21 mouse cellular contexts compared by ENCODE assay signal in the genomic region with DNA sequence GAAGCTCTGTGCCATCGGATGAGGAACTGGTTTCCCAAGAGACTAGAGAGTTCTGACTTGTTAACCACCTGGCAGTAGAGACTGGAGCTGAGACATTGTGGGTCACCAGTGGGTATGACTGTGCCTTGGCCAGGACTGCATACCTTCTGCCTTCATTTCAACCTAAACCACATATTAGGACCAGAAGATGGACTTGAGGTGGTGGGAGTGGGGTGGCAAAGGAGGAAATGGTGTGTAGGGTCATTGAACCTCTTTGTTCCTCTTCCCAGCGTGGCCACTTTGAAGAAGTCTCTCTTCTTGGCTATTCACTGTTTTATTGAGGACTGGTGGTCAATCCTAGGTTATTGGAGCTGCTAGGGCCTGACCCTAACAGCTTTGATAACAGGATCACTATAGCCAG. TPM values are rescaled to one million over a fixed set of nuclear protein-coding genes. Genes with fewer than 3 reads are reported as not detected.
DNase-seq lines count a peak whose midpoint lies in the region; ATAC-seq and TF ChIP-seq lines count a peak whose summit lies in the region.
"Had no signal": no experiment of that assay in that cellular context is flagged by ENCODE, and none has a peak within 500 bp of the region (broad histone marks: within the 10 kb centered on the region; RNA-seq: fewer than 3 reads in every experiment).

No protein-coding gene starts in this region.

- no peak for TF ChIP-seq CTCF in olfactory bulb, adult 2 months (IDR thresholded peaks at IDR 0.05; ENCODE audit: insufficient read depth, low read depth, low read length)

- no peak for TF ChIP-seq POLR2A in olfactory bulb, adult 2 months (IDR thresholded peaks at IDR 0.05; ENCODE audit: insufficient read depth, low read depth, low read length)

- peak overlapping the region; percentile 78; the same call in 1 of the 2 replicates for H3K27ac ChIP-seq in hindbrain, embryonic 10.5 days
- H3K27ac ChIP-seq in hindbrain, embryonic 11.5 days (ENCODE audit: low read depth, low read length) = no peak overlapping the region
- H3K27ac ChIP-seq in midbrain, embryonic 11.5 days (ENCODE audit: low read depth, low read length) = no peak overlapping the region
- H3K27ac ChIP-seq in midbrain, embryonic 13.5 days = no peak overlapping the region
- peak overlapping the region; percentile 45; the same call in 1 of the 2 replicates for H3K27ac ChIP-seq in olfactory bulb, adult 2 months (ENCODE audit: insufficient read depth, low read depth, low read length)
- no peak overlapping the region for H3K27ac ChIP-seq in embryonic facial prominence, embryonic 10.5 days (replicated peaks)
- H3K27ac ChIP-seq: embryonic facial prominence, embryonic 12.5 days; hindbrain, embryonic 12.5 days had no signal

- no peak overlapping the region for H3K4me3 ChIP-seq in hindbrain, embryonic 10.5 days
- H3K4me3 ChIP-seq in hindbrain, embryonic 11.5 days (ENCODE audit: low read depth, low read length) = no peak overlapping the region
- H3K4me3 ChIP-seq in midbrain, embryonic 11.5 days (ENCODE audit: low read depth, low read length) = no peak overlapping the region
- no peak overlapping the region for H3K4me3 ChIP-seq in midbrain, embryonic 13.5 days (replicated peaks)
- H3K4me3 ChIP-seq in olfactory bulb, adult 2 months (ENCODE audit: insufficient read depth, low read depth, low read length) = no peak overlapping the region
- H3K4me3 ChIP-seq in embryonic facial prominence, embryonic 10.5 days = no peak overlapping the region
- H3K4me3 ChIP-seq: embryonic facial prominence, embryonic 12.5 days; heart, embryonic 12.5 days; hindbrain, embryonic 12.5 days had no signal

- no peak for ATAC-seq in hindbrain, embryonic 11.5 days (ENCODE audit: low FRiP score)
- no peak for ATAC-seq in midbrain, embryonic 11.5 days (ENCODE audit: low FRiP score)
- ATAC-seq in midbrain, embryonic 13.5 days = no peak
- ATAC-seq in granulocyte monocyte progenitor cell, adult 5-6 weeks (replicated peaks; ENCODE audit: poor library complexity, severe bottlenecking) = peak; percentile 53
- ATAC-seq: activated CD4-positive, CD25-positive, alpha-beta regulatory T cell, adult 4 months; forebrain, embryonic 16.5 days; hindbrain, embryonic 16.5 days; inflammation-experienced regulatory T-cells, adult 6 months; Patski had no signal

- H3K9me3 ChIP-seq in hindbrain, embryonic 10.5 days = no peaks in the 10 kb centered on the region
- no peaks in the 10 kb centered on the region for H3K9me3 ChIP-seq in hindbrain, embryonic 11.5 days (ENCODE audit: control insufficient read depth, low read length)
- H3K9me3 ChIP-seq in midbrain, embryonic 11.5 days (ENCODE audit: control insufficient read depth, low read length) = no peaks in the 10 kb centered on the region
- H3K9me3 ChIP-seq in midbrain, embryonic 13.5 days = 0 out of 2 replicates have a peak, but pooled peaks cover 1% of the 10 kb centered on the region
- H3K9me3 ChIP-seq in embryonic facial prominence, embryonic 10.5 days = no peaks in the 10 kb centered on the region
- H3K9me3 ChIP-seq: embryonic facial prominence, embryonic 12.5 days; heart, embryonic 12.5 days; hindbrain, embryonic 12.5 days had no signal

- no peak overlapping the region for H3K4me2 ChIP-seq in hindbrain, embryonic 11.5 days (replicated peaks; ENCODE audit: low read depth, low read length)
- no peak overlapping the region for H3K4me2 ChIP-seq in midbrain, embryonic 11.5 days
- no peak overlapping the region for H3K4me2 ChIP-seq in midbrain, embryonic 13.5 days (replicated peaks)
- H3K4me2 ChIP-seq: embryonic facial prominence, embryonic 12.5 days; heart, embryonic 12.5 days; hindbrain, embryonic 12.5 days had no signal

- peaks cover 21% of the 10 kb centered on the region for H3K4me1 ChIP-seq in hindbrain, embryonic 10.5 days (replicated peaks)
- H3K4me1 ChIP-seq in hindbrain, embryonic 11.5 days (replicated peaks; ENCODE audit: control insufficient read depth, insufficient read depth, low read length) = no peaks in the 10 kb centered on the region; the same call in 1 of the 2 replicates
- peaks cover 9% of the 10 kb centered on the region for H3K4me1 ChIP-seq in midbrain, embryonic 11.5 days (ENCODE audit: control insufficient read depth, insufficient read depth, low read length)
- H3K4me1 ChIP-seq in midbrain, embryonic 13.5 days (replicated peaks) = peaks cover 9% of the 10 kb centered on the region
- 0 out of 2 replicates have a peak, but pooled peaks cover 5% of the 10 kb centered on the region for H3K4me1 ChIP-seq in olfactory bulb, adult 2 months (ENCODE audit: control insufficient read depth, insufficient read depth, low read length)
- peaks cover 10% of the 10 kb centered on the region for H3K4me1 ChIP-seq in embryonic facial prominence, embryonic 10.5 days
- H3K4me1 ChIP-seq: embryonic facial prominence, embryonic 12.5 days; heart, embryonic 12.5 days had no signal

- H3K27me3 ChIP-seq in hindbrain, embryonic 10.5 days (ENCODE audit: insufficient read depth, poor library complexity, severe bottlenecking) = peaks cover 13% of the 10 kb centered on the region
- H3K27me3 ChIP-seq in hindbrain, embryonic 11.5 days (ENCODE audit: control insufficient read depth, insufficient read depth, low read length) = no peaks in the 10 kb centered on the region
- H3K27me3 ChIP-seq in midbrain, embryonic 11.5 days (ENCODE audit: control insufficient read depth, insufficient read depth, low read length) = no peaks in the 10 kb centered on the region
- H3K27me3 ChIP-seq in midbrain, embryonic 13.5 days = 0 out of 2 replicates have a peak, but pooled peaks cover 2% of the 10 kb centered on the region
- no peaks in the 10 kb centered on the region for H3K27me3 ChIP-seq in embryonic facial prominence, embryonic 10.5 days (replicated peaks; ENCODE audit: low read depth, poor library complexity, severe bottlenecking)
- H3K27me3 ChIP-seq: embryonic facial prominence, embryonic 12.5 days; heart, embryonic 12.5 days; hindbrain, embryonic 12.5 days; Patski had no signal

- WGBS in hindbrain, embryonic 10.5 days = 32% methylated on average over 2 of the region's 2 CpGs
- WGBS in hindbrain, embryonic 11.5 days = 34% methylated on average over 2 of the region's 2 CpGs
- WGBS in midbrain, embryonic 11.5 days = 50% methylated on average over 2 of the region's 2 CpGs
- WGBS in midbrain, embryonic 13.5 days = 50% methylated on average over 2 of the region's 2 CpGs
- 79% methylated on average over 2 of the region's 2 CpGs for WGBS in olfactory bulb, adult 2 months
- WGBS in embryonic facial prominence, embryonic 10.5 days = 46% methylated on average over 2 of the region's 2 CpGs

- H3K9ac ChIP-seq in hindbrain, embryonic 11.5 days (ENCODE audit: low read depth, low read length) = no peak overlapping the region
- H3K9ac ChIP-seq in midbrain, embryonic 11.5 days (ENCODE audit: low read length) = no peak overlapping the region
- H3K9ac ChIP-seq in midbrain, embryonic 13.5 days (replicated peaks) = no peak overlapping the region
- H3K9ac ChIP-seq: embryonic facial prominence, embryonic 12.5 days; heart, embryonic 12.5 days; hindbrain, embryonic 12.5 days had no signal

- H3K36me3 ChIP-seq in hindbrain, embryonic 10.5 days = no peaks in the 10 kb centered on the region
- no peaks in the 10 kb centered on the region for H3K36me3 ChIP-seq in hindbrain, embryonic 11.5 days (ENCODE audit: control insufficient read depth, insufficient read depth, low read length)
- H3K36me3 ChIP-seq in midbrain, embryonic 11.5 days (ENCODE audit: control insufficient read depth, insufficient read depth, low read length) = no peaks in the 10 kb centered on the region
- H3K36me3 ChIP-seq in midbrain, embryonic 13.5 days = no peaks in the 10 kb centered on the region
- H3K36me3 ChIP-seq in embryonic facial prominence, embryonic 10.5 days (replicated peaks) = no peaks in the 10 kb centered on the region
- H3K36me3 ChIP-seq: embryonic facial prominence, embryonic 12.5 days; heart, embryonic 12.5 days; hindbrain, embryonic 12.5 days had no signal

- DNase-seq in hindbrain, embryonic 10.5 days (ENCODE audit: low spot score) = no peak
- no peak for DNase-seq in hindbrain, embryonic 11.5 days (ENCODE audit: low spot score)
- peak; percentile 84 for DNase-seq in midbrain, embryonic 11.5 days (ENCODE audit: low spot score, missing footprints)
- DNase-seq in embryonic facial prominence, embryonic 10.5 days (ENCODE audit: low spot score) = no peak
- no peak for DNase-seq in right cerebral cortex, adult 18-20 months
- DNase-seq: adrenal gland, postnatal 14 days; cerebellum, adult 18-20 months; cerebellum, adult 9-11 months; cerebellum, postnatal 36 days; gastrocnemius, postnatal 10 days had no signal

RNA-seq across cellular contexts. Expression of a gene that starts 26.1 kb away (rescaled TPM):
- polyA plus RNA-seq in hindbrain, embryonic 10.5 days (2016; fragmentation: Nextera tagmentation; extraction: Ambion mirVana) = 39.7 and 39.8 TPM in 2 replicates
- 33.4 and 34.0 TPM in 2 replicates for polyA plus RNA-seq in hindbrain, embryonic 11.5 days (2014; fragmentation: Nextera tagmentation; extraction: Ambion mirVana)
- polyA plus RNA-seq in midbrain, embryonic 11.5 days (2014; fragmentation: Nextera tagmentation; extraction: Ambion mirVana) = 33.7 and 34.1 TPM in 2 replicates
- polyA plus RNA-seq in midbrain, embryonic 13.5 days (2015; fragmentation: Nextera tagmentation; extraction: Ambion mirVana) = 30.3 and 33.1 TPM in 2 replicates
- 23.3 and 24.4 TPM in 2 replicates for total RNA-seq in granulocyte monocyte progenitor cell, adult 5-6 weeks (2014; fragmentation: Nextera tagmentation)
- 39.7 and 58.6 TPM in 2 replicates for total RNA-seq in granulocyte monocyte progenitor cell, adult 5-6 weeks (2017)
- not detected in 2 replicates for polyA plus RNA-seq in olfactory bulb, adult 2 months (2012; ENCODE audit: insufficient read depth, insufficient read length, low replicate concordance, missing spikeins)
- polyA plus RNA-seq in embryonic facial prominence, embryonic 10.5 days (2016; fragmentation: Nextera tagmentation; extraction: Ambion mirVana) = 39.7 and 41.7 TPM in 2 replicates

RNA-seq across cellular contexts. Expression of a gene that starts 26.2 kb away (rescaled TPM):
- polyA plus RNA-seq in hindbrain, embryonic 10.5 days (2016; fragmentation: Nextera tagmentation; extraction: Ambion mirVana) = 23.1 and 28.2 TPM in 2 replicates
- polyA plus RNA-seq in hindbrain, embryonic 11.5 days (2014; fragmentation: Nextera tagmentation; extraction: Ambion mirVana) = 14.4 and 16.6 TPM in 2 replicates
- 13.9 and 18.2 TPM in 2 replicates for polyA plus RNA-seq in midbrain, embryonic 11.5 days (2014; fragmentation: Nextera tagmentation; extraction: Ambion mirVana)
- polyA plus RNA-seq in midbrain, embryonic 13.5 days (2015; fragmentation: Nextera tagmentation; extraction: Ambion mirVana) = 10.2 and 10.6 TPM in 2 replicates
- 13.0 and 17.2 TPM in 2 replicates for total RNA-seq in granulocyte monocyte progenitor cell, adult 5-6 weeks (2014; fragmentation: Nextera tagmentation)
- total RNA-seq in granulocyte monocyte progenitor cell, adult 5-6 weeks (2017) = 4.5 and 5.8 TPM in 2 replicates
- not detected in 2 replicates for polyA plus RNA-seq in olfactory bulb, adult 2 months (2012; ENCODE audit: insufficient read depth, insufficient read length, low replicate concordance, missing spikeins)
- 27.4 and 32.6 TPM in 2 replicates for polyA plus RNA-seq in embryonic facial prominence, embryonic 10.5 days (2016; fragmentation: Nextera tagmentation; extraction: Ambion mirVana)

RNA-seq across cellular contexts. Expression of a gene that starts 40.1 kb away (rescaled TPM):
- 1.1 and 1.3 TPM in 2 replicates for polyA plus RNA-seq in hindbrain, embryonic 10.5 days (2016; fragmentation: Nextera tagmentation; extraction: Ambion mirVana)
- 0.63 and 1.0 TPM in 2 replicates for polyA plus RNA-seq in hindbrain, embryonic 11.5 days (2014; fragmentation: Nextera tagmentation; extraction: Ambion mirVana)
- 0.51 and 0.81 TPM in 2 replicates for polyA plus RNA-seq in midbrain, embryonic 11.5 days (2014; fragmentation: Nextera tagmentation; extraction: Ambion mirVana)
- polyA plus RNA-seq in midbrain, embryonic 13.5 days (2015; fragmentation: Nextera tagmentation; extraction: Ambion mirVana) = 0.62 and 1.0 TPM in 2 replicates
- total RNA-seq in granulocyte monocyte progenitor cell, adult 5-6 weeks (2014; fragmentation: Nextera tagmentation) = not detected in 2 replicates
- total RNA-seq in granulocyte monocyte progenitor cell, adult 5-6 weeks (2017) = 0.62 and 0.78 TPM in 2 replicates
- not detected in 2 replicates for polyA plus RNA-seq in olfactory bulb, adult 2 months (2012; ENCODE audit: insufficient read depth, insufficient read length, low replicate concordance, missing spikeins)
- 2.3 TPM in 2 replicates for polyA plus RNA-seq in embryonic facial prominence, embryonic 10.5 days (2016; fragmentation: Nextera tagmentation; extraction: Ambion mirVana)

Comparison
In these comparisons a context has a peak if more than half of its experiments do, and no peak if none do; other contexts are left out.
1. H3K27ac ChIP-seq: peak in hindbrain, embryonic 10.5 days (single experiment) and olfactory bulb, adult 2 months (single experiment); none in hindbrain, embryonic 11.5 days (single experiment), midbrain, embryonic 11.5 days (single experiment), midbrain, embryonic 13.5 days (single experiment) and embryonic facial prominence, embryonic 10.5 days (single experiment).
2. RNA of a gene that starts 26.1 kb away (polyA plus RNA-seq): 39.7 to 39.8 TPM in hindbrain, embryonic 10.5 days, 39.7 to 41.7 TPM in embryonic facial prominence, embryonic 10.5 days, 33.7 to 34.1 TPM in midbrain, embryonic 11.5 days, 33.4 to 34.0 TPM in hindbrain, embryonic 11.5 days and 30.3 to 33.1 TPM in midbrain, embryonic 13.5 days; not detected in olfactory bulb, adult 2 months; every median in the first group is over 10 times any median in the second.
3. RNA of a gene that starts 26.2 kb away (polyA plus RNA-seq): 27.4 to 32.6 TPM in embryonic facial prominence, embryonic 10.5 days, 23.1 to 28.2 TPM in hindbrain, embryonic 10.5 days, 13.9 to 18.2 TPM in midbrain, embryonic 11.5 days, 14.4 to 16.6 TPM in hindbrain, embryonic 11.5 days and 10.2 to 10.6 TPM in midbrain, embryonic 13.5 days; not detected in olfactory bulb, adult 2 months; every median in the first group is over 10 times any median in the second.